Mouse (Mus musculus) skeletal muscle tissue, adult 2 months (tissue): ENCODE data around the gene Tsc22d1.

ENCODE experiments used
- DNase-seq: peaks from one replicate; pipeline ENCODE4 v3.0.0-alpha.2; 2012; ENCODE audit warnings: low read depth, low spot score

Tsc22d1 gene

GRCm38 (mm10) chr14:76414862-76415780 lies at the start of gene Tsc22d1:
Tsc22d1 (plus strand) TSS chr14:76414961.
- DNase-seq: no peak

- no peak for DNase-seq
These were observed 41.1 kb upstream of the Tsc22d1 start for GRCm38 (mm10) chr14:76373638-76374037.

- no peak for DNase-seq
These were observed 40.2 kb upstream of the Tsc22d1 start for GRCm38 (mm10) chr14:76374601-76375000.

GRCm38 (mm10) chr14:76376561-76376960 lies 38.2 kb upstream of the Tsc22d1 start:
- no peak for DNase-seq

- DNase-seq: peak; percentile 60
These were observed 35.4 kb upstream of the Tsc22d1 start for GRCm38 (mm10) chr14:76379411-76379810.

GRCm38 (mm10) chr14:76388025-76388424 lies 26.7 kb upstream of the Tsc22d1 start:
- no peak for DNase-seq

- DNase-seq: no peak
These were observed 16.5 kb upstream of the Tsc22d1 start for GRCm38 (mm10) chr14:76398251-76398650.

- no peak for DNase-seq
These were observed 12.2 kb upstream of the Tsc22d1 start for GRCm38 (mm10) chr14:76402574-76402973.

GRCm38 (mm10) chr14:76409111-76409510 lies 5.7 kb upstream of the Tsc22d1 start:
- peak; percentile 69 for DNase-seq

- no peak for DNase-seq
These were observed 1.0 kb upstream of the Tsc22d1 start for GRCm38 (mm10) chr14:76413773-76414121.

GRCm38 (mm10) chr14:76414122-76414861 lies 469 bp upstream of the Tsc22d1 start:
- peak; percentile 99 for DNase-seq

GRCm38 (mm10) chr14:76415781-76416301 lies 1.1 kb downstream of the Tsc22d1 start:
- DNase-seq: no peak

GRCm38 (mm10) chr14:76416366-76417040 lies 1.7 kb downstream of the Tsc22d1 start:
- no peak for DNase-seq

GRCm38 (mm10) chr14:76417346-76417745 lies 2.6 kb downstream of the Tsc22d1 start:
- DNase-seq: no peak

- no peak for DNase-seq
These were observed 6.0 kb downstream of the Tsc22d1 start for GRCm38 (mm10) chr14:76420726-76421125.

- no peak for DNase-seq
These were observed 6.4 kb downstream of the Tsc22d1 start for GRCm38 (mm10) chr14:76421162-76421561.

GRCm38 (mm10) chr14:76425422-76425821 lies 10.7 kb downstream of the Tsc22d1 start:
- DNase-seq: no peak

GRCm38 (mm10) chr14:76425986-76426530 lies 11.3 kb downstream of the Tsc22d1 start:
- no peak for DNase-seq

- no peak for DNase-seq
These were observed 14.1 kb downstream of the Tsc22d1 start for GRCm38 (mm10) chr14:76428855-76429254.

GRCm38 (mm10) chr14:76431918-76432317 lies 17.2 kb downstream of the Tsc22d1 start:
- no peak for DNase-seq

GRCm38 (mm10) chr14:76432369-76432768 lies 17.6 kb downstream of the Tsc22d1 start:
- DNase-seq: no peak

GRCm38 (mm10) chr14:76432816-76433215 lies 18.1 kb downstream of the Tsc22d1 start:
- no peak for DNase-seq
